Mouse (Mus musculus): ENCODE results near the gene Eps8l2. TPM values are rescaled to one million over a fixed set of nuclear protein-coding genes. Genes with fewer than 3 reads are reported as not detected.

Eps8l2 gene
- polyA plus RNA-seq, 1 experiment = 0.67 TPM

DNA sequence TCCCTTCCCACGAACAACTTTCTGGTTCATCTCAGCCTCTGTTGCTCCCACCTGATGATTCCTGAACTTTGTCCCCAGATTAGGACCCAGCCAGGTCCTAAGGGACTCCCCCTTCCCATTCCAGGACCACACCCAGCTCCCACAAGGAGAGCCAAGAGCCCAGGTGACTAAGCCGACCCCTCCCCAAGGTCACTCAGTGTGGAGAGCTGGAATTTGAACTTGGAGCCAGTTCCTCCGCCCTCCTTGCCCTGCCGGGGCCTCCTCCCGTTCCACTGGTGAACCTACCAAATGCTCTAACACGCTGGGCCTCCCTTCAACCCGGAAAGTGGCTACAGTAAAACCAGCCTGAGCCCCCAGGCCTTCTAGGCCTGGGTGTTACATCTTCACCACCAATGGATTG is 1.3 kb downstream of the Eps8l2 start:
- H3K79me2 ChIP-seq (ENCODE audit: control insufficient read depth, insufficient read depth) = no peaks in the 10 kb centered on the region
- no peak overlapping the region for H3K4me3 ChIP-seq (ENCODE audit: insufficient read depth, poor library complexity, severe bottlenecking)
- TF ChIP-seq CEBPB (IDR thresholded peaks at IDR 0.05; ENCODE audit: low read depth) = no peak
- TF ChIP-seq CTCF (IDR thresholded peaks at IDR 0.05; ENCODE audit: control insufficient read depth, insufficient read depth, insufficient read length) = no peak
- no peaks in the 10 kb centered on the region for H3K27me3 ChIP-seq (ENCODE audit: control insufficient read depth, insufficient read depth, insufficient read length)
- no peaks in the 10 kb centered on the region for H3K36me3 ChIP-seq (ENCODE audit: control insufficient read depth, insufficient read depth)
- no peak overlapping the region for H3ac ChIP-seq (ENCODE audit: control insufficient read depth, insufficient read length, low read depth)
- no peaks in the 10 kb centered on the region for H3K79me3 ChIP-seq (ENCODE audit: low read depth)

DNA sequence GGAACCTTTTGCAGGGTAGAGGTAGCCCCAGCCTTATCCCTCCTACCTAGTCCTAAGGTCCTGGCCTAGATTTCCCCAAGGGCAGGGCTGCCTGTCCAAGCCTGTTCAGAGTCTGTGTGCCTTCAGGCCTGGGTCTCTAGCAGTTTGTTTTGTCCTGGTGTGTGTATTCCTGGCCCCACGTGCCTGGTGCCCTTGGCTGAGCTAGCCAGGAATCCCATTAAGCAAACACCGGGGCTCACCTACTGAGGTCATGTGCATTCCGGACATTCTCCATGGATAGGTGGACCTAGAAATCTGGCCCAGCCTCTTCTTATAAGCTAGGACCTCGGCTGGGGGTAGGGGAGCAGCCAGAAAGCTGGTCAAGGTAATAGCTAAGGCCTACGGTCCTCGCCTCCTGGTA is 1.8 kb downstream of the Eps8l2 start:
- no peak overlapping the region for H3K4me3 ChIP-seq (ENCODE audit: insufficient read depth, poor library complexity, severe bottlenecking)
- H3ac ChIP-seq (ENCODE audit: control insufficient read depth, insufficient read length, low read depth) = no peak overlapping the region
- no peaks in the 10 kb centered on the region for H3K79me3 ChIP-seq (ENCODE audit: low read depth)
- H3K27me3 ChIP-seq (ENCODE audit: control insufficient read depth, insufficient read depth, insufficient read length) = no peaks in the 10 kb centered on the region
- H3K36me3 ChIP-seq (ENCODE audit: control insufficient read depth, insufficient read depth) = no peaks in the 10 kb centered on the region
- TF ChIP-seq CEBPB (IDR thresholded peaks at IDR 0.05; ENCODE audit: low read depth) = no peak
- no peaks in the 10 kb centered on the region for H3K79me2 ChIP-seq (ENCODE audit: control insufficient read depth, insufficient read depth)

DNA sequence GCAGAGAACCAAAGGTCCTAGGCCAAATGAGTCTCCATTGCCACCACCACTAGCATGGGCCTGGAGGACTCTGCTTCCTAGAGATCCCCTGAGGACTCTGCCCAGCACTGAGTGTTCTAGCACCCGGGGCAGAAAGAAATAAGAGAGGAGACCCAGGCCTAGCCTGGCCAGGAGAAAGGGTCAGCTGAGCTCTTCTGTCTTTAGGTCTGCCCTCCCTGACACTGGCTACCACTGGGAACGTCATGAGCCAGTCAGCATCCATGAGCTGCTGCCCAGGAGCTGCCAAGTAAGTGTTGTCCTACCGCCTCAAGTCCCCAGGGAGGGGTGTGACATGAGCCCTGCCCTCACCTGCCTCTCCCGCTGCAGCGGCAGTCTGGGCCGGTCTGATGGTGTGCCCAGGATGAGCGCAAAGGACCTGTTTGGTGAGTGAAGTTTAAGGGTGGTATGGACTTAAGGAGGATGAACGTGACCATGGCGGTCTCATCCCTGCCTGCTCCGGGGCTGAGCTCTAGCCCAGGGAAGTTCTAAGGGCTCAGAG is 3.1 kb downstream of the Eps8l2 start:
- no peaks in the 10 kb centered on the region for H3K27me3 ChIP-seq (ENCODE audit: control insufficient read depth, insufficient read depth, insufficient read length)
- no peak overlapping the region for H3ac ChIP-seq (ENCODE audit: control insufficient read depth, insufficient read length, low read depth)
- H3K79me3 ChIP-seq (ENCODE audit: low read depth) = no peaks in the 10 kb centered on the region
- H3K36me3 ChIP-seq (ENCODE audit: control insufficient read depth, insufficient read depth) = no peaks in the 10 kb centered on the region
- no peak overlapping the region for H3K4me3 ChIP-seq (ENCODE audit: insufficient read depth, poor library complexity, severe bottlenecking)
- TF ChIP-seq MAX (IDR thresholded peaks at IDR 0.05) (no peak), CTCF (IDR thresholded peaks at IDR 0.05; ENCODE audit: control insufficient read depth, insufficient read depth, insufficient read length) (no peak), CEBPB (IDR thresholded peaks at IDR 0.05; ENCODE audit: low read depth) (no peak), USF1 (IDR thresholded peaks at IDR 0.05; ENCODE audit: low read depth) (no peak), MYOG (IDR thresholded peaks at IDR 0.05; ENCODE audit: control insufficient read depth, extremely low read depth, insufficient read length) (no peak), FOSL1 (IDR thresholded peaks at IDR 0.05; ENCODE audit: insufficient read depth, low read length, poor library complexity, severe bottlenecking) (no peak), MYOD1 (IDR thresholded peaks at IDR 0.05; ENCODE audit: control insufficient read depth, insufficient read length, low read depth) (no peak)
- no peaks in the 10 kb centered on the region for H3K79me2 ChIP-seq (ENCODE audit: control insufficient read depth, insufficient read depth)

DNA sequence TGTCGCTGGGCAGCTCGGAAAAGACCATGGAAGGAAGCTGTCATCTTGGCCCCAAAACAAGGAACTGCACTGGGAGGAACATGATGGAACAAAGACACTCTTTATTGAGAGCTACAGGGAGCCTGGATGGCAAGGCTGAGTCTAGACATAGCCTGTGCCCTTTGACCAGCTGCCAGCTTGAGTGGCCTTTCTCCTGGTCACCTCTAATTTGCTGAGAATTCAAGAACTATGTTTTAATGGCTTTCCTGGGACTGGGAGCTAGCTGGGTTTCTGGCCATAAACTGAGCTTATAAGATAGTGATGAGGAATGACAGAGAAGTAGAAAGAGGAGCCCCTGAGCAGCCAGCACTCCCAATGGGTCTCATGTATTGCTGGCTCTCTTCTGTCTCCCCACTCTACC is 4.5 kb downstream of the Eps8l2 start:
- Histone ChIP-seq H3K36me3 (ENCODE audit: control insufficient read depth, insufficient read depth) (no peaks in the 10 kb centered on the region), H3ac (ENCODE audit: control insufficient read depth, insufficient read length, low read depth) (no peak overlapping the region), H3K79me3 (ENCODE audit: low read depth) (no peaks in the 10 kb centered on the region), H3K4me3 (ENCODE audit: insufficient read depth, poor library complexity, severe bottlenecking) (no peak overlapping the region), H3K79me2 (ENCODE audit: control insufficient read depth, insufficient read depth) (no peaks in the 10 kb centered on the region), H3K27me3 (ENCODE audit: control insufficient read depth, insufficient read depth, insufficient read length) (no peaks in the 10 kb centered on the region)
- TF ChIP-seq FOSL1 (IDR thresholded peaks at IDR 0.05; ENCODE audit: insufficient read depth, low read length, poor library complexity, severe bottlenecking) (no peak), USF1 (IDR thresholded peaks at IDR 0.05; ENCODE audit: low read depth) (no peak), MYOD1 (IDR thresholded peaks at IDR 0.05; ENCODE audit: control insufficient read depth, insufficient read length, low read depth) (no peak), CEBPB (IDR thresholded peaks at IDR 0.05; ENCODE audit: low read depth) (no peak), MAX (IDR thresholded peaks at IDR 0.05) (no peak), CTCF (IDR thresholded peaks at IDR 0.05; ENCODE audit: control insufficient read depth, insufficient read depth, insufficient read length) (no peak), MYOG (IDR thresholded peaks at IDR 0.05; ENCODE audit: control insufficient read depth, extremely low read depth, insufficient read length) (no peak)

DNA sequence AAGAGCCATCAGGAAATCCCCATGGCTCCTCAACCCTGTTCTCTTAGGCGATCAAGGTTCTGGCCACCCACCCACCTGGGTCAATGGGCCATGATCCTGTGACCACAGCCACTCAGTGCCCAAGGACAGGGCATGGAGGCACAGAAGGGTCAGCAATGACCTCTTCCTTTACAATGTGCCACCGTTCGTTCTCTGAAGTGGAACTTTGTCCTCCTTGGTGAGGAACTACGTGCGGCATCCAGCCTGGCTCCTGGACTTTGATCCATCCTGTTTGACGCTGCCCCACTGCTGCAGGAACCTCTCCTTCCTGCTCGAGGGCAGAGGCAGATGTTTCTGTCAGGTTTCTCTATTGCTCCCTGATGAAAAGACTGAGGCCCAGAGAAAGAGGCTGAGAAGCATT is 5.0 kb downstream of the Eps8l2 start:
- Histone ChIP-seq H3K27me3 (ENCODE audit: control insufficient read depth, insufficient read depth, insufficient read length) (no peaks in the 10 kb centered on the region), H3K79me3 (ENCODE audit: low read depth) (no peaks in the 10 kb centered on the region), H3K79me2 (ENCODE audit: control insufficient read depth, insufficient read depth) (no peaks in the 10 kb centered on the region), H3K4me3 (ENCODE audit: insufficient read depth, poor library complexity, severe bottlenecking) (no peak overlapping the region), H3ac (ENCODE audit: control insufficient read depth, insufficient read length, low read depth) (no peak overlapping the region), H3K36me3 (ENCODE audit: control insufficient read depth, insufficient read depth) (no peaks in the 10 kb centered on the region)
- no peak for TF ChIP-seq MYOG (IDR thresholded peaks at IDR 0.05; ENCODE audit: control insufficient read depth, extremely low read depth, insufficient read length)
- no peak for TF ChIP-seq FOSL1 (IDR thresholded peaks at IDR 0.05; ENCODE audit: insufficient read depth, low read length, poor library complexity, severe bottlenecking)
- TF ChIP-seq MAX (IDR thresholded peaks at IDR 0.05) = no peak
- TF ChIP-seq CEBPB (IDR thresholded peaks at IDR 0.05; ENCODE audit: low read depth) = no peak
- TF ChIP-seq CTCF (IDR thresholded peaks at IDR 0.05; ENCODE audit: control insufficient read depth, insufficient read depth, insufficient read length) = no peak
- TF ChIP-seq MYOD1 (IDR thresholded peaks at IDR 0.05; ENCODE audit: control insufficient read depth, insufficient read length, low read depth) = no peak
- no peak for TF ChIP-seq USF1 (IDR thresholded peaks at IDR 0.05; ENCODE audit: low read depth)

DNA sequence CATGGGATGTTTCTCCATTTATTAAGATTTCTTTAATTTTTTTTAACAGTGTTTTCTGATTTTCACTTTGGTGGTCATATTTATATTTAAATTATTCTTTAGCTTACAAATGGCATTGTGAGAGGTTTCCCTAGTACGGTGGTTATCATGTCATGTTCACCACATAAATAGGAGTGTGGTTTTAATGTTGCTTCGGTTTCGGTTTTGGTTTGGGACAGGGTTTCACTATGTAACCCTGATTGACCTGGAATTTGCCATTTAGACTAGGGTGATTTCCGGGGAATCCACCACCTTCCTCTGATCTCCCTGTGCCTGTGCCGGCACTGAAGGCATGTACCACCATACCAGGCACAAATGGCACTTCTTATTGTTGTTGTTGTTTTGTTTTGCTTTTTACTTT is 6.1 kb downstream of the Eps8l2 start:
- Histone ChIP-seq H3ac (ENCODE audit: control insufficient read depth, insufficient read length, low read depth) (no peak overlapping the region), H3K79me3 (ENCODE audit: low read depth) (no peaks in the 10 kb centered on the region), H3K27me3 (ENCODE audit: control insufficient read depth, insufficient read depth, insufficient read length) (no peaks in the 10 kb centered on the region), H3K36me3 (ENCODE audit: control insufficient read depth, insufficient read depth) (no peaks in the 10 kb centered on the region), H3K79me2 (ENCODE audit: control insufficient read depth, insufficient read depth) (no peaks in the 10 kb centered on the region), H3K4me3 (ENCODE audit: insufficient read depth, poor library complexity, severe bottlenecking) (no peak overlapping the region)
- no peak for TF ChIP-seq FOSL1 (IDR thresholded peaks at IDR 0.05; ENCODE audit: insufficient read depth, low read length, poor library complexity, severe bottlenecking)
- TF ChIP-seq MYOD1 (IDR thresholded peaks at IDR 0.05; ENCODE audit: control insufficient read depth, insufficient read length, low read depth) = no peak
- TF ChIP-seq MYOG (IDR thresholded peaks at IDR 0.05; ENCODE audit: control insufficient read depth, extremely low read depth, insufficient read length) = no peak
- TF ChIP-seq CEBPB (IDR thresholded peaks at IDR 0.05; ENCODE audit: low read depth) = no peak
- no peak for TF ChIP-seq USF1 (IDR thresholded peaks at IDR 0.05; ENCODE audit: low read depth)
- no peak for TF ChIP-seq MAX (IDR thresholded peaks at IDR 0.05)
- no peak for TF ChIP-seq CTCF (IDR thresholded peaks at IDR 0.05; ENCODE audit: control insufficient read depth, insufficient read depth, insufficient read length)

Data from C2C12 (cell line).